Mouse (Mus musculus) skeletal muscle tissue, adult 2 months (tissue): ENCODE measurements at regions not wholly inside any gene's neighbourhood (a gene's known extent, or its start where the extent isn't known, plus 50 kb on each side); places are given as distances from the start of the nearest gene placed in this dataset.
"Not testable (repeated sequence)": the region's sequence is repeated elsewhere in the genome, so short reads cannot be mapped to it uniquely, and the experiment has no call there.

Source experiments
- DNase-seq: peaks from one replicate; pipeline ENCODE4 v3.0.0-alpha.2; 2012; ENCODE audit warnings: low read depth, low spot score

DNA sequence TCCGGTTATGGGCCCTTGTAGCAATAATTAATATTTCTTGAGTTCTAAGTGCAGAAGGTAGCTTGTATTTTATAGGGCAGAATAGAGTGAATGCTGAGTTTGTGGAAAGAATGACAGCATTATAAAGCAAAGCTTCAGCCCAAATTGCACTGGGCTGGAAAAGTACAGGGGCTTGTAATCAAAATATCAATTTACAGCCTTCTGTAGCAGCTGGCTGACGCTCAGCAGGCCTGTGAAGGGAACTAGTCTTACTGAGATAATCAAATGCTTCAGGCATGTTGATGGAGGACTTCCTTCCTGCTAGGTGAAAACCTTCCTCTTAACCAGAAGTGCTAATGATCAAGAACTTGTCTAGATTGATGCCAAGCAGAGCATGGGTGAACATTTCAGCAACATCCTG is 257.9 kb upstream of the Sdr16c6 start:
- no peak for DNase-seq

DNA sequence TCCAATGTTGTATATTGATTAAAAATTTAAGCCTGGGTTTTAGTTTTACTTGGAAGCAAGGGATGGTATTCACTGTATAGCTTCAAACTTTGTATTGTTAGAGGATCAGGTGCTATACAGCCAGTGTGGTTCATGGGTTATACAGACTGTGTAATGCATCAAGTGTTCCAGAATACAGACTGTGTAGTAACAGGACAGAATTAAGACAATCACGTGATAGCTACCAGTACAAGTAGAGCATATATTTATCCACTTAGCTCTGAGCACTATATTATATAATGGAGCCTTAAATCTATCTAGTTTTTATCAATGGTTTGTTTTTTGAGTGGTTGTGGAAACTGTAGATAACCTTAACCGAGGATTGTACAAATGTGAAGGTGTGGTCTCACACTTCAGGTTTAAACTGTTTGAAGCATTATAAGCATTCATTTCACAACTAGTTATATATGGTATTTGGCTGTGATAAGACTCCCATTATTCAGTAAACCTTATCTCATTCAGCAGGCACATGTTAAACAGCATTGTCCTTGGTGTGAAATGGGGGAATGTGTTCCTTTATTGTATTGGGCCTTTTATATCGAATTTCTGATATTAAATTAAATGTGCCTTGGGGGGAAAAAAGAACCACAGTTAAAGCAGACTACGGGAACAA is 256.3 kb upstream of the Sdr16c6 start:
- no peak for DNase-seq

DNA sequence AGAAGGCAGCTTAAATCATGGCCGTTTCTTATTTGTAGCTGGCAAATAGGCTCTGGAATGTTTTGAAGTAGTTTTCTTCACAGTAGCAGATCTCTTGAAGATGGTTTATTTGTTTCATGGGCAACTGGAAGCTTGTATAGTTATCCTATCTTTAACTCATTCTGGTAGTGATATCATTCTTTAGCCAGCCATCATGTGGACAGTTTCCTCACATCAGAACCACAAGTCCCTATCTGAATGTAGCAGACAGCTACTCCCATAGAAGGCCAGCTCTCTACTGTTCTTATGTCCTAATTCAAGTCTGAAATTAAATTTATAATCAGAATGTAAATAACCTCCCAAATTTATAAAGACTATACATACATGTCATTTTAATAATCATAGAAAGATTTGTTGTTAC is 253.8 kb upstream of the Sdr16c6 start:
- DNase-seq, result no peak

DNA sequence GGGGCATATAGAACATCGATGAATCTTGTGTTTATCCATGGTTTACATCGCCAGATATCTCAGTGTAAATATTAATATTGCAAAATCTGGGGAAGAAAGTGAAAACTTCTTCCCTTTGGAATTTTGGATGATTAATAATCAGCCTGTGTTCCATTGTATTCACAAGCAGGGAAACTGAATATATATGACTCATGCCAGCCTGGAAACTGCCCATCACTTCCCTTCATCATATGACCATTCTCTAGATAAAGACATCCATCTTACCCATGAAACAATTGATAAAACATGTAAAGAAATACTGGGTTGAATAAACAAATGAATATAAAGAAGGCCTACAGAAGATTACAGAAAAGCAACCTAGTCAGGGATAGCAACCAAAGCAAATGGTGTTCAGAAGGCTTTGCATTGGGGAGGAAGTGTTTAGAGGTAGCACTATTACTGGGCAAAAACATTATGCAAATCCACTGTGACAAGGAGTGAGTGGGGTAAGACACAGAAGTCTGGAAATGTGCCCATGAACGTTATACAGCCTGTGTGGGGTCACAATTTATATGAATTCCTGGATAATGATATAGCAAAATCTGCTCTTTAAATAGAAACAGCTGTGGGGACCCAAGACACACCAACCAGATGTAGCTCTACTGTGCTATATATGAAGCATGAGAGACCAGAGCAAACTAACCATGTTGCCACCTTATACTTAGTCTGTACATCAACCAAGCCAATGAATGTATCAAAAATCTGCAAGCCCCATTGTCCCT is 238.5 kb upstream of the Sdr16c6 start:
- DNase-seq, result no peak

DNA sequence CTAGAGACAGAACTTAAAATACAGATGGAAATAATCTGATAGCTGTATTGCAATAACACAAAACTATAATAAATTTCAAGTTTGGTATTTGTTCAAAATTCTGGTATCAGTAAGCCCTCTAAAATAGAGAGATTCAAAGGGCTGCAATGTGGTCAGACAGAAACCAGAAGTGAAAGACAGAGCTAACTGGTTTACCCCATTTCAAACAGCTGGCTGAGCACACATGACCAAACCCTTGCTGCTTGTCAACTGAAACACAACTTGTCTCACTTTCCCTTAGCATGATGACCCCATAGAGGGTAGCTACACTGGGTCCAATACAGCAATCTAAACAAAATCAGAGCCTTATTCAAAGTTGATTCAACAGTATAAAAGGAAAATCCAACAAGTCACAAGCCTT is 234.2 kb upstream of the Sdr16c6 start:
- no peak for DNase-seq

DNA sequence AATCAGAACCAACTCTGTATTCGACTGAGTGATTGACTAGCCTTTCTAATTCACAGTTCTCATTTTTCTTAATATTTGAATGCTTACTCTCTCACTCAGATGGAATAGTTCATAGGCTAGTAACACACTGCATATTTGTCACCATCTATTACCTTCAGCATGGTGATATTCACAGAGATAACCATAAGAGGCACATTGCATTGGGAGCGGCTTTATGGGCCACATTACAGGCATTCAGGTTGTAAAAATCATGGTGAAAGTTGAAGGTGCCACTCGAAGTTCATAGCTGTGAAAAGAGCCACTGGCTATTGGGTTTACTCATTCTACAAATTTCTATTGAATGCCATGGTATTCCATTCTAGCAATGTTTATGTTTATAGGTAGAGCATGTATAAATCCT is 229.6 kb upstream of the Sdr16c6 start:
- no peak for DNase-seq

DNA sequence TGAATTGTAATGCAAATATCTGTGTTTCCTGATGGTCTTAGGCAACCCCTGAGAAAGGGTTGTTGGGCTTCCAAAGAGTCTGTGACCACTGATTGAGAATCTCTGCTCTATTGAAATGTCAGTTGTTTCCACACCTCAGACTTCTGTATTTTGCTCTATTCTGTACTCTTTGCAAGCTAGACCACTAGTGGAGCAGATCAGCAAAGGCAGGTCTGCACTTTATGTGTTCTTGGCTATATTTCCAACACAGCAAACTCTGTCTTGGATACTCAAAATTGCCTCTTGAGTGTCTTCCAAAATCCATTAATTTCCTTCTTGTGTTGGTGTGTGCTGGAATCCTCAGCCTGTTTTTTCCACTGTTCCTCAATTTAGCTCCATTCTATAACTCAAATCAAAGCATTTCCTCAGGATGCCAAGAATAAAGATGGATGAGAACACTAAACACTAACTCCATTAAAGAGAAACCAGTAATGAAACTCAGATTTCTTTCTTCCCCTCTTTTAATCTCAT is 228.5 kb upstream of the Sdr16c6 start:
- peak; percentile 32 for DNase-seq

DNA sequence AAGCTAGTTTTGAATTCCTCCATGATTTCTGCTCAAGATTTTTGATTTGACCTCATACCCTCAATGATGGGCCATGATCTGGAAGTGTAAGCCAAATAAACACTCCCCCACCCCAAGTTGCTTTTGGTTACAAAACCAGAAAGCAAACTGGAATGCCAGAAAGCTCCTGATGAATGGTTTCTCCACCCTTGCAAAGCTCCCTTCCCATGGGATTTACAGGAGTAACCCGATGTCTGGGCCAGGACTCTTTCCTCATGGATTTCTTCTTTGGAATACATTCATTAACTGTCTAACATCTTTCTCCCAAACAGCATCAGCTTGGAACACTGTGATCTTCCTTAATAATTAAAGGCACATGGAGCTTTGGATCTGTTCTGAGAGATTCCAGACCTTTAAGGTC is 227.3 kb upstream of the Sdr16c6 start:
- peak; percentile 82 for DNase-seq

DNA sequence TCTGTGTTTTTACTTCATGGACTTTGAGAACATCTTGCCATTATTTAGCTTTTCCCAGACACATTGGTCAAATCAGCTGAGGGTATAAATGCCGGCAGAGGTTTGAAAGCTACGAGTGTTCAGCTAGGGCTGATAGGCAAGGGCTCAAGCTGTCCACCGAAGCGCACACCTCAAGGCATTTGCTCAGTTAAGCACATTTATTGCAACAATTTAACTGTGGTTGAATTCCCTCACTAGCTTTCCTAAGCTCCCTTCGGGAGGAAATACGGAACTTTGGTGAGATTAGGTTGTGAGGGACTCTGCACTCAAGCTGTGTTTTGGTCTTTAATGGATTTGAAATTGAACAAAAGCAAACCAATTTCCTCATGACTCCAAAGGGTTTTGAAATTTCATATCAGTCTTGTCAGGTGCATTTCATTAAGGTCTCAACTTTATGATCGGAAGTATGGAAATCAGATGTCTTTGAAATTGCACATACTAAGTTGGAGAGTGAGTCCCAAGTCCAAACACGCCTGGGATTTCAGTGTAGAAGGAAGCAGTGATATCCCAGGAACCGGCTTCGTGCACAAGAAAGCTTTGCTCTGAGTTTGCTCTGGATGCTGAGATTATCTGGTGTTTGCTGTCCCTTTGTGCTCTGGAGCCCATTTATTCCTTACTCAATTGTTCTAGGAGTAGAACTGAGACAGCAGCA is 223.0 kb upstream of the Sdr16c6 start:
- DNase-seq, result no peak

DNA sequence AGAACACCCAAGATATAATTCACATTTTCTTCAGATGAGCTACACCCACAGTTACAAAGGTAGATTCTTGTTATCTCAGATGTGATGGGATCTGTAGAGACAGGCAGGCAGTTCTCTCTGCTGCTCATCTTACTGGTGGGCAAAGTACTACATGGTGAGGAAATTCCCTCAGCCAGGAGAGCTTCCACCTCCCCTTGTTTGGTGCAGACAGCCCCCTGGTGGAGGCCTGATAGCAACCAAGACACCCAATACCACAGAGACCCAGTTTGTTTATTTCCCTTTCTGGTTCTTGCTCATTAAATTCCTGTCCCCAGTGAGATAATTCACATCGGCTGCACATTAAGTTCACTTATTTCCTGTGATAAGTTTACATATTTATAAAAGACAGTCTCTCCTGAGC is 222.3 kb upstream of the Sdr16c6 start:
- DNase-seq, result no peak

DNA sequence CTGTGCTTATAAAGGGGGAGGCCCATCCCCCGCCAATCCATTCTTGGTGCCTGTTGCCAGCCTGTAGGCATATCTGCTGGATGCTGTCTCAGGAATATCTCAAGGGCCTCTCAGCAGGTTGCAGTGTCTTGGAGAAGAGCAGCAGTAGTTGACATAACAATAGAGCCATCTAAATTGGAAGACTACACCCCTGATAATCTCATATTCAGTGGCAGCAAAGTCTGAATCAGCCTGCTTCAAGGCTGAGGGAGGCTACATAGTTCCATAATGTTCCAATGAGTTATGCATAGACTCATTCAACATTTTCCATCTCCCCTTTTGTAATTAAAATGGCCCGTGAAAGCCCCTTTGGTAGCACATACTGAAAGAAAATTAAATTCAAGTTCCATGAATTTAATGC is 172.3 kb upstream of the Sdr16c6 start:
- no peak for DNase-seq

DNA sequence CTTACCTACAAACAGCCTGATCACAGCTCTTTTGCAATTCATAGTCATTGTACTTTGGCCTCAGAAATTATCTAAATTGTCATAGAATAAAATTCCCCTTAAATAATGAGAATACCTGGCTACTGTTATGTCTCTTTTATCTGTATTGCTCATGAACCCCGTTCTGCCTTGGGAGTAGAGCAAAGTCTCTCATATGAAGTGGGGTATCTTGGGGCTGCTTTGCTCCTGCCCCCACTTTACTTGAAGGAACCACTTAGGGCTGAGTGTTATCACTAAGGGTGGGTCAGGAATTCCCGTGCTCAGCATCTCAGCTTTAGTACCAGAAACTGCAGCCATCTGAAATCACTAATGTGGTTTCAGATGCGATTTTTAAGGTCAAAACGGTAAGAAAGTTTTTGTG is 170.3 kb upstream of the Sdr16c6 start:
- no peak for DNase-seq

DNA sequence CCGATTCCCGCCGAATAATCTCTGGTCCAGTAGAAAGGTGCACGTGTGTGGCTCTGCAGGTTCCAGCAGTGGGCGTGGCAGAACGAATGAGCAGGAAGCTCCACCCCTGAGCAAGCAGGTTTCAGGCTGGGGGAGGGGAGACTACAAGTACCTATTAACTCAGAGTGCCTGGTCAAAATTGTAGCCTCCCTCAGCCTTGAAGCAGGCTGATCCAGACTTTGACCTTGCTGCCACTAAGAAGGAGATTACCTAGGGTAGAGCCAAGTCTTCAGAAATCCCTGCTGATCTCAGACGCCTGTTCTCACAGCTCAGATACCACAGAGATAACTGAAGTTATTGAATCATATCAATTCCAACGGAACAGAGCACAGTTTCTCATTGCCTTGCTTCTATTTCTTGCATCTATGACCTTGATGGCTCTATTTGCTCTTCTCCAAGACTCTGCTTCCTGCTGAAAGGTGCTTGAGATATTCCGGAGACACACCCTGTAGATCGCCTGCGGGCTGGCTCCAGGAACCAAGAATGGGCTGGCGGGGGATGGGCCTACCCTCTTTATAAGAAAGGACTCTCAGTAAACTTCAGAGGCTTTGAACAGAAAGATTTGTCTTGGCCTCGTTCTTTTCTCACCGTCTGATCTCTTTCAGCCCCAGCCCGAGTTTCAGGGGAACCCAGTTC is 165.1 kb upstream of the Sdr16c6 start:
- not testable (repeated sequence) for DNase-seq

DNA sequence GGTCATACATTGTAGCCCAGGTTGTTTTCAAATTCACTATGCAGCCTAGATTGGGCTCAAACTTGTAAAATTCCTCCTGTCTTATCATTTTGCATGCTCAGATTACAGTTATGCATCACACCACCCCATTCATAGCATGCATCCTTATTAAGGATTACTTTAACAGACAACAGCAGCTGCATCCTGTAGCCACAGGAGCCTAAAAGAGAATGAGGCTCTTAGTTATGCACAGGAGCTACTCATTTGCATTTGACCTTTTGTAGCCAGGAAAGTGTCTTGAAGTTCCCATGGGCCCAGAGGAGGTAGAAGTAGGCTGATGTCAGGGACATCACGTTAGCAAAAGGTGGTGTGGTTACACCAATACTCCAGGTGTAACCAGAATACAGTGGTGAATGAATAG is 148.9 kb upstream of the Sdr16c6 start:
- DNase-seq, result no peak

DNA sequence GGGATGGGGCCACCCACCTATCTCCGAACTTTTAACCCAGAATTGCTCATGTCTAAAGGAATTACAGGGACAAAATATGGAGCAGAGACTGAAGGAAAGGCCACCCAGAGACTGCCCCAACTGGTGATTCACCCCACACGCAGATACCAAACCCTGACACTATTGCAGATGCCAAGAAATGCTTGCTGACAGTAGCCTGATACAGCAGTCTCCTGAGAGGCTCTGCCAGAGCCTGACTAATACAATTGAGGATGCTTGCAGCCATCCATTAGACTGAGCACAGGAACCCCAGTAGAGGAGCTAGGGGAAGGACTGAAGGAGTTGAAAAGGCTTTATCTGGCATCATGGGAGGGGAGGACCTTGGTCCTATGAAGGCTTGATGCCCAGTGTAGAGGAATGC is 142.4 kb upstream of the Sdr16c6 start:
- no peak for DNase-seq

DNA sequence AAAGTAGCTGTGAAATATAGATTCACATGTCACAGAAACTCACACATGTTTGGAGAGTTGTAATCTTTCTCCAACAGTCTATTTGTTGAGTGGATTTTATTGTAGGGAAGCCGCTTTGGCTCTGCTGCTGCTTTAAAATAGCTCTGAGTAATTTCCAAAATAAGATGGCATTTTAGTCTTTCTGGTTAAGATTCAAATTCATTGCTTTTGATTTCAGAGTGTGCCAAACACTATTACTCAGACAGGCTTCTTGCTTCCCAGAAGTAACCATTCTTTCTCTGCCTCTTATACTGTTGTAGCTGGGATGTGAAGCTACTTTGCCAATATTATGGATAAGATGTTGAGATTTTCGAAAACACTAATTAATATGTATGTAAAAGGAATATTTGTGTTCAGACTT is 134.6 kb upstream of the Sdr16c6 start:
- no peak for DNase-seq

DNA sequence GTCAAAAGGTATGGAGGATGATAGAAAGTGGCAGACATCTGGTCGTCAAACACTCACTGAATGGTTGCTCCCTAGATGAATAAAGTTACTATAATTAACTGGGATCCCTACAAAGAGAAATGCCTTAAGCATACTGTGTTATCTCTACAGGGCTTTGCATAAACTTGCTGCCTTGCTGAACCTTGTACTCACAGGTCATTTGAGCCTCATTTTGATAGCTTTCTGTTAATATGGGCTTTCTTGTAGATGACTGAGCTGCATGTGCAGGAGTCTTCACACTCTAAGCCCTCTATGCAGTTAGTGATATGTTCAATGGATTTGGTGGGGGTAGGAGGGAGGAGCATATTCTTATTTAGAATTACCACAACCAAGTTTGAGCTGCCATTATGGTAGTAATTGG is 127.8 kb upstream of the Sdr16c6 start:
- DNase-seq, result no peak

DNA sequence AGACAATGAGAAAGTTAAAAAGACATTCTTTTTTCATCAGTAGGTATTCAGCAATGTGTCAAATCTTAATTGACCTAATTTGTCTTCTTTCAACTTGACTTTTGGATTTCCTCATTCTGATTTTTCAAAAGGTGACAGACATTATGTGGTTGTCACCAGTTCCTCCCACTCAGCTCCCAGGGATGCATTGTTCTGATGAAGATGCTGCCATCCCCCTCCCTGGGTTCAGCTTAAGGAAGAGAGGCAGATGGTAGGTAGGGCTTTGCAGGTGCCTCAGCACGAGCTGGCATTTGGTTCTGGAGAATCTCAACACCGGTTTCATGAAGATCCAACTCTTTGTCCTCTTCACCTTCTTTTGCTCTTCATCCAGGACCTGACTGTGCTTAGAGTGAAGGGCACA is 122.0 kb upstream of the Sdr16c6 start:
- DNase-seq, result no peak

DNA sequence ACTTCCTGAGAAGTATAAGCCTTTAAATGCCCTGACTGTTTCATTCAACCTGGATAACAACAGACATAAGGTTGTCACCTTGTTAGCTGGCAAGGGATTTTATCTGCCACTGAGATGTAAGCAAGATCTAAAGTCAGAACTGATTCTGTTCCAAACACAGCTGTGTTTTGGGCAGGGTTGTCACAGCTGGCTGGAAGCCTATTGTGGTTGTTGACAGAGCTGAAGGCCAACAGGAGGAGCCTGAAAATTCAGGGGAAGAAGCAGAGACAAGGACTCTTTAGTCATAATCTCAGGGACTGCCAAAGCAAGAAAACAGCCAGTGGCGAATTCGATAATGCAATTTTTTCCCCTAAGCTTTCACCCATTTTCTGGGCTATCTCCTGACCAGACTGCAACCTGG is 118.5 kb upstream of the Sdr16c6 start:
- peak; percentile 63 for DNase-seq

DNA sequence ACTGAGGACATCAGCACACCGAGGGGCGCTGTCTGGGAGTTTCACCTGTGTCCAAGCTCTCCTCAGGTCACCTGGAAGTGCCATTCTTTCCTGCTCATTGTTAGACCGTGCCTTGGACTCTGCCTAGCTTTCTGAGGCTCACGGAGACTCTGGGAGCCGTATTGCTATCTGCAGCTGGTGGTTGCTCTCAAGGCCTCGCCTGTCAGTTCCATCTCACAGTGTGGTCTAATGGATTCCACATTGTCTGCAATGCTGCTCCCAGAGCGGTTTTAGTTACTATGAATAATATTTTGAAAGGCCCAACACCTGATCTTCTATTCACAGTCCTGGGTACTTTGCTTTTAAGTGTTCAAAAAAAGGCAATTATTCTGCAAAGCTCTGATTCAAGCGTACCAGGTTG is 117.9 kb upstream of the Sdr16c6 start:
- peak; percentile 18 for DNase-seq
